Mouse (Mus musculus) lung, postnatal 10 days (tissue): ENCODE results near the gene Cfap61.

Experiments
- DNase-seq: peaks from one replicate; pipeline ENCODE4 v3.0.0; 2021

Cfap61 gene

GRCm38 (mm10) chr2:146015341-146016186 is 81.0 kb downstream of the Cfap61 start:
- DNase-seq: no peak

GRCm38 (mm10) chr2:146022846-146023245 is 88.3 kb downstream of the Cfap61 start:
- DNase-seq: no peak

- DNase-seq: no peak
These were observed 109.1 kb downstream of the Cfap61 start for GRCm38 (mm10) chr2:146043640-146044039.

- no peak for DNase-seq
These were observed 110.6 kb downstream of the Cfap61 start for GRCm38 (mm10) chr2:146044926-146045890.

GRCm38 (mm10) chr2:146047691-146048090 is 113.1 kb downstream of the Cfap61 start:
- no peak for DNase-seq

- no peak for DNase-seq
These were observed 113.7 kb downstream of the Cfap61 start for GRCm38 (mm10) chr2:146048221-146048829.

GRCm38 (mm10) chr2:146049339-146049738 is 114.8 kb downstream of the Cfap61 start:
- no peak for DNase-seq

- DNase-seq: no peak
These were observed 115.5 kb downstream of the Cfap61 start for GRCm38 (mm10) chr2:146050069-146050468.

- DNase-seq: no peak
These were observed 116.8 kb downstream of the Cfap61 start for GRCm38 (mm10) chr2:146051334-146051733.

GRCm38 (mm10) chr2:146057123-146057522 is 122.5 kb downstream of the Cfap61 start:
- no peak for DNase-seq

GRCm38 (mm10) chr2:146058791-146059190 is 124.2 kb downstream of the Cfap61 start:
- DNase-seq: no peak

GRCm38 (mm10) chr2:146061421-146062300 is 127.1 kb downstream of the Cfap61 start:
- DNase-seq: no peak

GRCm38 (mm10) chr2:146062330-146063092 is 127.9 kb downstream of the Cfap61 start:
- DNase-seq: no peak

GRCm38 (mm10) chr2:146063093-146064074 is 128.8 kb downstream of the Cfap61 start:
- no peak for DNase-seq

GRCm38 (mm10) chr2:146067364-146067763 is 132.8 kb downstream of the Cfap61 start:
- no peak for DNase-seq

- no peak for DNase-seq
These were observed 138.7 kb downstream of the Cfap61 start for GRCm38 (mm10) chr2:146073300-146073699.

- no peak for DNase-seq
These were observed 142.5 kb downstream of the Cfap61 start for GRCm38 (mm10) chr2:146077117-146077516.

- no peak for DNase-seq
These were observed 145.7 kb downstream of the Cfap61 start for GRCm38 (mm10) chr2:146080282-146080681.

- DNase-seq: no peak
These were observed 148.8 kb downstream of the Cfap61 start for GRCm38 (mm10) chr2:146083326-146083871.

GRCm38 (mm10) chr2:146087411-146087810 is 152.8 kb downstream of the Cfap61 start:
- no peak for DNase-seq
